Mouse (Mus musculus) spleen, adult 12 weeks (tissue): Measurements from ENCODE around the gene Tmpo.

Experiments used
- DNase-seq: peaks from one replicate; pipeline ENCODE4 v3.0.0; 2022; ENCODE audit warnings: low spot score

The Tmpo gene

DNA sequence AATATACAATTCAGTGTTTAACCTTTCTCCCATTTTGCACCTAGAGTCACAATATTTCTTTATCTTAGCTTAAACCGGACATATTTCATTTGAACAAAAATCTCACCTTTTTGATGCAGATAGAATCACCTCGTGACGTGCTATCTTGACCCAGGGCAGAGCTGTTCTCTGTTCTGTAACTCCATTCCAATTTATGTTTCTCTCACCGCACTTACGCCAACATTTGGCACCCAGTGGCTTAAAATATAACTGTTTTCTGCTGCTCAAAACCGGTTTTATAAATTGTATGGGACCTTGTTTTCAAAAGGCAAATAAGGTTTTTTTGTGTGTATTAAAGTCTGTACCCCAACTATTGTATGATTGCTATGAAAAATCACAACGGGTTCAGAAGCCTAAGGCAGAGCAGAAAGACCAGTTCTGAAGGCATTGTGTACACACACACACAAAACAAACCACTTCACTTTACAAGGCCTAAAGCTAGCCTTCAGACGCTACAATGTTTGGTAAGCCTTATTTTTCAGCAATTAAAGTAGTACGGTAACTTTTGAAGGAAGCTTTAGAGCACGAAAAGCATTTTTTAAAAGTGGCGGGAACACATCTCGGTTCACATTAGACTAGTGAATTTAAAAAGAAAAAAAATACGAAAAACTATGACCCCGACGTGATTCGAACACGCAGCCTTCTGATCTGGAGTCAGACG is at the start of gene Tmpo:
Gene Tmpo, minus strand, starts transcription at position 555 of the 700 bp plus-strand sequence.
- no peak for DNase-seq

DNA sequence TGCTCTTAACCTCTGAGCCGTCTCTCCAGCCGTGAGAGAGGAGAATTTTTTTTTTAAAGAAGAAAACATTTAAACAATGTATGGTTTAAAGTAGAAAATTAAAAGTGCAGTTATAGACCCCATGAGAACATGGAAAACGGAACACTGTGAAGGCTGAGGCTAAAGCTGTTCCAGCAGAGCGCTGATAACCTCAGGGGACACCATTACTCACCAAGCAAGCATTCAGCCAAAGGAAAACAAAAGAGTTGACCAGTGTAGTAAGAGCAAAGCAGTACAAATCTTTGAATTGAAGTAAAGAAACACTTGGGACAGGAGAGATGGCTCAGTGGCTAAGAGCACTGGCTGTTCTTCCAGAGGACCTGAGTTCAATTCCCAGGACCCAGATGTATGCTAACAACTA is 49.3 kb upstream of the Tmpo start:
- no peak for DNase-seq

GRCm38 (mm10) chr10:91229518-91229961 is 48.4 kb upstream of the Tmpo start:
- no peak for DNase-seq

GRCm38 (mm10) chr10:91228924-91229517 is 47.9 kb upstream of the Tmpo start:
- no peak for DNase-seq

DNA sequence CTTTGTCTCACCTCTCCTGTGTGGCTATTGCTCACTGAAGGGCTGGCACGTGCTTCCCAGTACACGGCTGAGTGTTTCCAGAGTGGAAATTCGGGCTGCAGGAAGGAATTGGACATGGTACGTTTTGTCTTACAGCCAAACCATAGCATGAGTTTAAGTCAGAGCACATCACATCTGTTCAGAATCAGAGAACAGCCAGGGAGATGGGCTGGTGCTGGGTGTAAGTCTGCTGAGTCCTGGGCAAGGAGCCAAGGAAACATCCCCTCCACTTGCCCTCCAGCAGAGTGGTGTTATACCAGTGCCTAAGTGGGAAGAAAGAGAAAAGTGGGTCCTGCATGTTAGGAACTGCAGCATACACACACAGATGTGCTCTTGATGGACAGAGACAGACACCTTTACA is 45.9 kb upstream of the Tmpo start:
- no peak for DNase-seq

- DNase-seq, result no peak
Observed at GRCm38 (mm10) chr10:91222398-91223236, 41.5 kb upstream of the Tmpo start.

DNA sequence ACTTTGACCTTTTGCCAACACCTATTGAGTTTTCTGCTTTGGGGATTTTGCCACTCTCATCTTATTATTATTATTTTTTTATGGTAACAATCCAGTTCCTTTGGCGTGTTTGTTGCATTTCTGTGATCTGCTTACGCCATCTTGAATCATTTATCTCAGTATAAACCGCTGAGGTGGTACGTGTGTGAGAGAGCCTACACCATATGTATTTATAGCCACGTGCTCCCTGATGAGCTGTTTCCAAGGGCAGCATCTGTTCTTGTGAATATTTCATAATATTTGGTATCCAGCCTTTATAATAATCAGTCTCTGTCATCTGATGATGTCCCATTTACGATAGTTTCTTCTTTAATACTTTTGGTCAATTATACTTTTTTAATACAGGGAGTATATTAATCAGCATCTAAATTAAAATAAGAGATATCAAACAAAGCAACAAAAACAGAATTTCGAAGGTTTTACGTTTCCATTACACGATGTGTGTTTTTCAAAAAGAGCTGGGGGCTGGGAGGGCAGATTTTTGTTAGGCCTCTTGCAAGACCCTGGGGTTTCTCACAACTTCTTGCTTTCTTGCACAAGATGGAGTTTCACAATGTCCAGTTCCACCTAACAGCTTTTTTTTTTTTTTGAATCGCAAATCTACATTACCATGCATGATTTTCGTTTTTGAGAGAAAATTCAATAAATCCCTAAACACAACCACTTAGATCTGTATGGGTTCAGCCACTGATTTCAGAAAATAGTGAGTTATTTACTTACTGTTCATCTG is 28.0 kb upstream of the Tmpo start:
- no peak for DNase-seq

- no peak for DNase-seq
Observed at GRCm38 (mm10) chr10:91208461-91208860, 27.3 kb upstream of the Tmpo start.

- no peak for DNase-seq
Observed at GRCm38 (mm10) chr10:91207275-91207674, 26.2 kb upstream of the Tmpo start.

DNA sequence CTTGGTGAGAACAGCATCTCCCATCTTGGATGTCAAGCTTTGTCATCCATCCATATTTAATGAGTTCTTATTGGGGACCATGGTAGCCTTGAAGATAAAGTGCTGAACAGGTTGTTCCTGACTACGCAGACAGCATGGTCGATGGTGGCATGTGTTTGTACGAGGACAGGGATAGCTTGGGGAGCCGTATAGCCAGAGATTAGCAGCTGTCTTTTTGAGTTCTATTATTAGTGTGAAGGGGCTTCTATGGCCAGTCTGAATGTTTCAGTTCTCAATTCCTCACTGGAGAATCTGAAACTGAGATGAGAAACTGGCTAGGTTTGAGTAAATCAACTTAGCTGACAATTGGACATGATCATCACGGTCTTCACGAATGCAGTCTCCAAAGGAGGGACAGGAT is 24.5 kb upstream of the Tmpo start:
- DNase-seq, result no peak

- DNase-seq, result no peak
Observed at GRCm38 (mm10) chr10:91200581-91200980, 19.5 kb upstream of the Tmpo start.

DNA sequence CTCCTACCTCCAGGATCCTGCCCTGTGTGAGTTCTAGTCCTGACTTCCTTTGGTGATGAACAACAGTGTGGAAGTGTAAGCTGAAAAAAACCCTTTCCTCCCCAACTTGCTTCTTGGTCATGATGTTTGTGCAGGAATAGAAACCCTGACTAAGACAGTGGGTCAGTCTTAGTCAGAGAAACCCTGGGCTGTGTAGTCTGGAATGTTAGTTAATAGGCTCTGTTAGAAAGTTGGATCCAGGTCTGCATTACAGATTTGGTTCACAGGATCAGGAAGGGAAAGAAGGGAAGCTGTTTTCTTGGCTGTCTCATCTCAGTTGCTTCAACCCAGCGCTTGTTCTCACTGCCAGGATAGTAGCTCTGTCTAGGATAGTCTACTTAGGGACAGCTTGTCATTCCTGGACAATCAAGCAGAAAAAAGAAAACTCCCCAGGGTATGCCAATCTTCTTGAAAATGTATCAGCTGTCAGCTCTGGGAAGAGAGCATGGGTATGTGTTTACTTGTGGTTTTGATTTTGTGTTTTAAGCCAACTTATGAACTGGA is 18.2 kb upstream of the Tmpo start:
- DNase-seq, result no peak

DNA sequence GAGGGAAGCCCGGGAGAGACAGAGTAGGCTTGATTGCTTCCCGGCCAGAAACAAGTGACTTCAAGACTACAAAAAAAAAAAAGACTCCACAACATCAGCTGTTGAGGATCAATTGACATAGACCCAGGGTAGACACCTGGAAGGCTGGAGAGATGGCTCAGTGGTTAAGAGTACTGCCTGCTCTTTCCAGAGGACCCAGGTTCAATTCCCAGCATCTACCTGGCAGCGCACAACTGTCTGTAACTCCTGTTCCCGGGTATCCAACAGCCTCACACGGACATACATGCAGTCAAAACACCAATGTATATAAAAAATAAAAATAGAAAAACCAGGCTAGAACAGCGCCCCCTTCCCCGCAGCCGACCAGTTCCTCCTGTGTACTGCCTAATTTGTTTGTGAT is 16.6 kb upstream of the Tmpo start:
- no peak for DNase-seq

- DNase-seq, result no peak
Observed at GRCm38 (mm10) chr10:91196778-91197177, 15.7 kb upstream of the Tmpo start.

GRCm38 (mm10) chr10:91195680-91196079 is 14.6 kb upstream of the Tmpo start:
- DNase-seq, result no peak

- DNase-seq, result no peak
Observed at GRCm38 (mm10) chr10:91195091-91195490, 14.0 kb upstream of the Tmpo start.

DNA sequence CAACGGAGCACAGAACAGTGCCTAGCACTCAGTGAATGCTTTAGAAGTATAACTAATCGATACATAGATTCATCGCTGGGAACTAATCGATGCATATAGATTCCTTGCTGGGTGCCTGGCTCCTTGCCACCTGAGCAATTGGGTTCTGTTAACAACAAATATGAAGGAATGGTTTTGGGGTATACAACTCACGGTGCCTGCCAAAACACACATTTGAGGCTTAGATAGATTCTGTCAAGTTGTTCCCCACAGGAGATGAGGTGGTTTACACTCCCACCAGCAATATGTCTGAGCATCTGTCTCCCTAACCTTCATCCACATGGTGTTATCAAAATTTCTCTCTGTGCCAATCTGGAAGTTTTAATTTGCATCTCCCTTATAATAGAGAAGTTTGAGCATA is 10.7 kb upstream of the Tmpo start:
- no peak for DNase-seq

DNA sequence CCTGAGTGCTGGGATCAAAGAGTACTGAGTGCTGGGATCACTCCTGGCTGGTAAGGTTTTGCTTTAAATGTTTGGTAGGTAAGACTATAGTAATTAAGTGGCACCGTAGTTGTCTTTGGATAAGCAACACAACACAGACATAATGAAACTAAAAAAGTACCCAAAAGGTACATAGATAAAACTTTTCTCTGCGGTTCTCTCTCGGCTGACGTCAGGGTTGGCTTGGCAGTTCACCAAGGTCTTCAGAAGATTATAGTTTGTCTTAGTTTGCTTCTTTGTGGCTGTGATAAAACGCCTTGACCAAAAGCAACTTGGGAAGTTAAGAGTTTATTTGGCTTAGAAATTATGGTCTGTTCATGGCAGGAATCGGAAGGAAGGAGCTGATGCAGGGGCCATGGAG is 8.4 kb upstream of the Tmpo start:
- DNase-seq, result no peak

- DNase-seq, result no peak
Observed at GRCm38 (mm10) chr10:91188684-91189287, 7.7 kb upstream of the Tmpo start.

GRCm38 (mm10) chr10:91187872-91188271 is 6.8 kb upstream of the Tmpo start:
- peak; percentile 70 for DNase-seq

GRCm38 (mm10) chr10:91187349-91187748 is 6.2 kb upstream of the Tmpo start:
- no peak for DNase-seq

- no peak for DNase-seq
Observed at GRCm38 (mm10) chr10:91185721-91186120, 4.6 kb upstream of the Tmpo start.
